Mouse (Mus musculus) mouse embryonic stem cell (cell line): ENCODE measurements around the gene Il12rb1.

Source experiments
- in situ Hi-C, 2 experiments: fragments of 300-500 bp; cut with MboI; formaldehyde crosslinking; loops; 1 replicate in 1 of 2; 3 replicates in 1 of 2; pipeline ENCODE4 v1.14.3; 2019 to 2020; ENCODE audit warnings: low sequenced_read_pairs in 2 of 2, low pct_unique_long_range_greater_than_20kb in 1 of 2, mixed read lengths in 1 of 2; ENCODE audit not compliant: unreplicated experiment in 1 of 2

The Il12rb1 gene

GRCm38 (mm10) chr8:70863956-70864711 lies 55.9 kb downstream of the Il12rb1 start:
- in situ Hi-C loops, result no loop called here

- in situ Hi-C loops, result no loop called here
These were observed 56.5 kb downstream of the Il12rb1 start for GRCm38 (mm10) chr8:70864712-70865221.

- in situ Hi-C loops, result no loop called here
These were observed 57.2 kb downstream of the Il12rb1 start for GRCm38 (mm10) chr8:70865350-70866000.

- in situ Hi-C loops, result no loop called here
These were observed 57.8 kb downstream of the Il12rb1 start for GRCm38 (mm10) chr8:70866001-70866520.

- in situ Hi-C loops, result no loop called here
These were observed 58.3 kb downstream of the Il12rb1 start for GRCm38 (mm10) chr8:70866566-70866965.

GRCm38 (mm10) chr8:70868559-70869198 lies 60.4 kb downstream of the Il12rb1 start:
- in situ Hi-C loops, result no loop called here

- in situ Hi-C loops, result no loop called here
These were observed 60.9 kb downstream of the Il12rb1 start for GRCm38 (mm10) chr8:70869199-70869571.

- in situ Hi-C loops, result no loop called here
These were observed 61.4 kb downstream of the Il12rb1 start for GRCm38 (mm10) chr8:70869601-70870041.
